Mouse (Mus musculus) hindbrain, postnatal 0 days (tissue): Measurements from ENCODE around the gene Nrxn3. TPM values are rescaled to one million over a fixed set of nuclear protein-coding genes. Genes with fewer than 3 reads are reported as not detected.

ENCODE experiments used
- ATAC-seq: fragments of 200-750 bp; cut with Nextera tagmentation; 2 replicates; pipeline ENCODE4 v1.8.0; 2017; ENCODE audit warnings: mild to moderate bottlenecking, moderate TSS enrichment, moderate library complexity
- DNase-seq: peaks from one replicate; pipeline ENCODE4 v3.0.0-alpha.2; 2015; ENCODE audit warnings: low spot score
- H3K27ac ChIP-seq: fragments of 300-500 bp; sonication (generic); 2 replicates; pipeline ENCODE4 v1.5.1; 2014; ENCODE audit warnings: mild to moderate bottlenecking
- H3K27me3 ChIP-seq: fragments of 300-500 bp; sonication (generic); 2 replicates; pipeline ENCODE4 v1.6.1; 2014; ENCODE audit warnings: low read length, mixed read lengths; ENCODE audit not compliant: insufficient read depth
- H3K36me3 ChIP-seq: fragments of 300-500 bp; sonication (generic); 2 replicates; pipeline ENCODE4 v1.6.1; 2014; ENCODE audit warnings: low read length, mixed read lengths; ENCODE audit not compliant: insufficient read depth
- H3K4me1 ChIP-seq: fragments of 300-500 bp; sonication (generic); 2 replicates; pipeline ENCODE4 v1.6.1; 2014; ENCODE audit warnings: antibody characterized with exemption, low read length, mixed read lengths; ENCODE audit not compliant: insufficient read depth
- H3K4me2 ChIP-seq: fragments of 300-500 bp; sonication (generic); 2 replicates; pipeline ENCODE4 v1.6.1; 2014; ENCODE audit warnings: low read depth, mild to moderate bottlenecking, low read length, moderate library complexity, mixed read lengths
- H3K4me3 ChIP-seq: fragments of 300-500 bp; sonication (generic); 2 replicates; pipeline ENCODE4 v1.5.1; 2014; ENCODE audit warnings: low read length
- H3K9ac ChIP-seq: fragments of 300-500 bp; sonication (generic); replicated peaks from 2 replicates; pipeline ENCODE4 v1.6.1; 2014; ENCODE audit warnings: mild to moderate bottlenecking, low read length, moderate library complexity, mixed read lengths
- H3K9me3 ChIP-seq: fragments of 300-500 bp; sonication (generic); 2 replicates; pipeline ENCODE4 v1.6.1; 2016; ENCODE audit warnings: low read length, mixed read lengths
- CTCF ChIP-seq: IDR thresholded peaks from 2 replicates; pipeline ENCODE4 v1.5.1; 2016; ENCODE audit warnings: antibody characterized with exemption, control low read depth, low read depth
- WGBS: fragments of 180-500 bp; shearing (Covaris S2); extraction: QIAGEN DNeasy Blood & Tissue Kit; methylation state at CpG from one replicate; pipeline ENCODE4 v1.1.7; 2014; 5-methylcytosine and 5-hydroxymethylcytosine counted together
- polyA plus RNA-seq: library from polyadenylated mRNA; unstranded; fragments of >200 nt; fragmentation: Nextera tagmentation; extraction: Ambion mirVana; gene quantifications from 2 replicates; pipeline ENCODE4 v1.2.1, GENCODE M21; 2015
- total RNA-seq: library from RNA; depleted of rRNA; stranded (reverse); fragments of >200 nt; gene quantifications from 2 replicates; pipeline ENCODE4 v1.2.3, GENCODE M21; 2014

The Nrxn3 gene
- total and polyA plus RNA-seq, 2 experiments from 2014 or later: 87.8 to 103 TPM

GRCm38 (mm10) chr12:89625746-89626145 lies 903.1 kb downstream of the Nrxn3 start:
- Histone ChIP-seq H3K4me1 (no peaks in the 10 kb centered on the region; the same call in 1 of the 2 replicates), H3K4me2 (no peak overlapping the region), H3K27me3 (no peaks in the 10 kb centered on the region), H3K9me3 (no peaks in the 10 kb centered on the region), H3K27ac (no peak overlapping the region), H3K4me3 (no peak overlapping the region), H3K36me3 (no peaks in the 10 kb centered on the region), H3K9ac (no peak overlapping the region)
- WGBS: 53% methylated on average over 4 of the region's 4 CpGs
- TF ChIP-seq CTCF: no peak
- DNase-seq: peak; percentile 51
- ATAC-seq: no peak

- no peaks in the 10 kb centered on the region for H3K27me3 ChIP-seq
- TF ChIP-seq CTCF: no peak
- DNase-seq: no peak
- WGBS: 88% methylated on average over 4 of the region's 4 CpGs
- no peak overlapping the region for H3K4me3 ChIP-seq
- no peaks in the 10 kb centered on the region for H3K36me3 ChIP-seq
- no peaks in the 10 kb centered on the region for H3K9me3 ChIP-seq
- H3K27ac ChIP-seq: no peak overlapping the region
- no peak for ATAC-seq
- no peak overlapping the region for H3K4me2 ChIP-seq
- no peaks in the 10 kb centered on the region for H3K4me1 ChIP-seq
- no peak overlapping the region for H3K9ac ChIP-seq
These were observed 917.4 kb downstream of the Nrxn3 start for GRCm38 (mm10) chr12:89640046-89640445.

- 22% methylated on average over 1 of the region's 1 CpGs for WGBS
- no peaks in the 10 kb centered on the region for H3K36me3 ChIP-seq
- DNase-seq (no peak), ATAC-seq (no peak)
- TF ChIP-seq CTCF: no peak
- H3K4me3 ChIP-seq: no peak overlapping the region
- no peak overlapping the region for H3K4me2 ChIP-seq
- no peaks in the 10 kb centered on the region for H3K27me3 ChIP-seq
- no peak overlapping the region for H3K9ac ChIP-seq
- H3K27ac ChIP-seq: no peak overlapping the region
- H3K9me3 ChIP-seq: no peaks in the 10 kb centered on the region
- H3K4me1 ChIP-seq: no peaks in the 10 kb centered on the region
These were observed 918.8 kb downstream of the Nrxn3 start for GRCm38 (mm10) chr12:89641460-89641859.

- Histone ChIP-seq H3K9me3 (no peaks in the 10 kb centered on the region), H3K27me3 (no peaks in the 10 kb centered on the region), H3K4me2 (no peak overlapping the region), H3K4me1 (no peaks in the 10 kb centered on the region), H3K9ac (no peak overlapping the region), H3K36me3 (no peaks in the 10 kb centered on the region), H3K27ac (no peak overlapping the region), H3K4me3 (no peak overlapping the region)
- no peak for ATAC-seq
- 79% methylated on average over 2 of the region's 2 CpGs for WGBS
- no peak for TF ChIP-seq CTCF
- DNase-seq: no peak
These were observed 930.5 kb downstream of the Nrxn3 start for GRCm38 (mm10) chr12:89653211-89653610.

- peak; percentile 56 for DNase-seq
- Histone ChIP-seq H3K9ac (no peak overlapping the region), H3K36me3 (no peaks in the 10 kb centered on the region), H3K4me2 (no peak overlapping the region), H3K27ac (no peak overlapping the region), H3K4me1 (no peaks in the 10 kb centered on the region), H3K27me3 (no peaks in the 10 kb centered on the region), H3K4me3 (no peak overlapping the region), H3K9me3 (no peaks in the 10 kb centered on the region)
- 30% methylated on average over 3 of the region's 3 CpGs for WGBS
- no peak for TF ChIP-seq CTCF
- peak; percentile 67 for ATAC-seq
These were observed 938.5 kb downstream of the Nrxn3 start for GRCm38 (mm10) chr12:89661219-89661618.

GRCm38 (mm10) chr12:89668856-89669255 lies 946.2 kb downstream of the Nrxn3 start:
- Histone ChIP-seq H3K36me3 (no peaks in the 10 kb centered on the region), H3K4me1 (no peaks in the 10 kb centered on the region), H3K27me3 (no peaks in the 10 kb centered on the region), H3K4me2 (no peak overlapping the region), H3K4me3 (no peak overlapping the region), H3K9ac (no peak overlapping the region), H3K27ac (no peak overlapping the region), H3K9me3 (no peaks in the 10 kb centered on the region)
- WGBS: 36% methylated on average over 2 of the region's 2 CpGs
- peak; percentile 52 for DNase-seq
- TF ChIP-seq CTCF: peak; percentile 37; the same call in 1 of the 2 replicates
- ATAC-seq: no peak

- Histone ChIP-seq H3K4me1 (no peaks in the 10 kb centered on the region), H3K9ac (no peak overlapping the region), H3K4me3 (no peak overlapping the region), H3K27ac (no peak overlapping the region), H3K9me3 (no peaks in the 10 kb centered on the region), H3K4me2 (no peak overlapping the region), H3K27me3 (no peaks in the 10 kb centered on the region), H3K36me3 (no peaks in the 10 kb centered on the region)
- no peak for TF ChIP-seq CTCF
- DNase-seq (no peak), ATAC-seq (no peak)
- WGBS: 72% methylated on average over 2 of the region's 2 CpGs
These were observed 950.1 kb downstream of the Nrxn3 start for GRCm38 (mm10) chr12:89672819-89673218.
